Mouse (Mus musculus) monocyte, adult 5-6 weeks (primary cell): ENCODE data around the gene Asic1. TPM values are rescaled to one million over a fixed set of nuclear protein-coding genes. Genes with fewer than 3 reads are reported as not detected.

Experiments used
- ATAC-seq: fragments of 153-309, 156-312 bp; replicated peaks from 2 replicates; pipeline ENCODE4 v1.8.0; 2017; ENCODE audit warnings: mild to moderate bottlenecking; ENCODE audit not compliant: low TSS enrichment, insufficient number of reproducible peaks, severe bottlenecking, poor library complexity, low FRiP score
- total RNA-seq: library from RNA; stranded (forward); fragments of 200-1000, 200-491, 200-594 nt; gene quantifications from 3 replicates; pipeline ENCODE4 v1.2.3, GENCODE M21; 2017

The Asic1 gene
- total RNA-seq, 1 experiment from 2014 or later = not detected

DNA sequence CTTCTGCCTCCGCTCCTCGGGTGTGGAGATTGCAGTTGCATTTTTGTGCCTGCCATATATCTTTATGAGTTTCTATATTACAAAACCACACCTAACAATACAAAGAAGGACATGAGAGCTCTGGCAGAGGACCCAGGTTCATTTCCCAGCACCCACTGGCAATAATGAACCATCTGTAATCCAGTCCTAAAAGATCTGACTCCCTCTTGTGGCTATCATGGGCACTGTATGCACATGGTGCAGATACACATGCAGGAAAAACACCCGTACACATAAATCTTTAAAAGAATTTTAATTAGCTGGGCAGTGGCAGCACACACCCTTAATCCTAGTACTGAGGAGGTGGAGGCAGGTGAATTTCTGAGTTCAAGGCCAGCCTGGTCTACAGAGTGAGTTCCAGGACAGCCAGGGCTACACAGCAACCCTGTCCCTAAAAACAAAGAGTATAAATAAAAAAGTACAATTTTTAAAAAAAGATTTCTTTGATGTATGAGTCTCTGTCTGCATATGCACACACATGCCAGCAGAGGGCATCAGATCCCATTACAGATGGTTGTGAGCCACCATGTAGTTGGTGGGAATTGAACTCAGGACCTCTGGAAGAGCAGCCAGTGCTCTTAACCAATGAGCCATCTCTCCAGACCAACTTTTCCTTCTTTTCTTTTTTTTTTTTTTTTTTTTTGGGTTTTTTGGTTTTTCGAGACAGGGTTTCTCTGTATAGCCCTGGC lies 59.1 kb downstream of the Asic1 start:
- no peak for ATAC-seq

- no peak for ATAC-seq
Observed at GRCm38 (mm10) chr15:99731167-99731566, 61.0 kb downstream of the Asic1 start.

DNA sequence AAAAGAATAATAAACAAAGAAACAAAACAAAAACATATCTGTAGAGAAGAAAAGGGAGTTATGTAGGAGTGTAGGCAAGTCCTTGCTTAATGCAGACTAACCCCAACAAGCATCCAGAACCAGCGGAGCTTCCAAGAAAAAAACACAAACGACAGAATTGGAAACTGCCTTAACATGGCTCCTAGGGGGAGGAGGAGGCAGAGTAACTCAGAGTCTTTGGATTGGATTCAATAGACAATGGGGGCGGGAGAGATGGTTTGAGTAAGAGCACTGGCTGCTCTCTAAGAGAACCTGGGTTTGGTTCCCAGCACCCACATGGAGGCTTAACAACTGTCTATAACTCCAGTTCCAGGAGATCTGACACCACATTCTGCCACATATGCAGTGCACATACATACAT lies 61.5 kb downstream of the Asic1 start:
- no peak for ATAC-seq

GRCm38 (mm10) chr15:99733186-99733585 lies 63.0 kb downstream of the Asic1 start:
- ATAC-seq = no peak

- ATAC-seq = no peak
Observed at GRCm38 (mm10) chr15:99735631-99736030, 65.5 kb downstream of the Asic1 start.

DNA sequence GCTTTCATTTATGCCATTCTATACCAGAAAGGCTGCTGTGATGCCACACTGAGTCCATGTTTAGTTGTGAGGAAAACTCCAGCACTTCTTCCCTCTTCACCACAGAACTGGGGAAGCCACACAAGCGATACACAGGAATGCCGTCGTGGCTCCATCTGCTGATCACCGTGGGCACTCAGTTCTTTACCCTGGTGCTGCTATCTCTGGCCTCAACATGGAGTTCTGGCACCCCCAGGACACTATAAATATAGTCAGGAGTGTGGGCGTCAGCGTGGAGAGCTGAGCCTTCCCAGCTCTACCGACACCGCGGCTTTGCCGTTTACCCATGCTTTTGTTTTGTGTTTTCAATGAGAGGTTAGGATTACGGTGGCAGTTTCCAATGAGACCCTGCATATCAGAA lies 66.5 kb downstream of the Asic1 start:
- ATAC-seq = no peak

- ATAC-seq = no peak
Observed at GRCm38 (mm10) chr15:99740229-99740628, 70.1 kb downstream of the Asic1 start.

Other genes with a start within 250 kb of the Asic1 start
- 1.2 to 3.4 TPM (median 1.2 TPM) in 3 replicates for gene Nckap5l, start 212.6 kb upstream of the Asic1 start, total RNA-seq
- 6.8 to 12.5 TPM (median 7.3 TPM) in 3 replicates for gene Bcdin3d, start 195.6 kb upstream of the Asic1 start, total RNA-seq
- 0.11 TPM in 1 of 3 replicates, not detected in the others for gene Faim2, start 142.2 kb upstream of the Asic1 start, total RNA-seq
- not detected in 3 replicates for gene Aqp2, start 91.3 kb upstream of the Asic1 start, total RNA-seq
- gene Aqp5, start 79.6 kb upstream of the Asic1 start, total RNA-seq = not detected in 3 replicates
- not detected in 3 replicates for gene Aqp6, start 69.0 kb upstream of the Asic1 start, total RNA-seq
- gene Racgap1, start 18.7 kb upstream of the Asic1 start, total RNA-seq = 16.4 to 36.9 TPM (median 17.8 TPM) in 3 replicates
- 24.4 to 29.5 TPM (median 24.5 TPM) in 3 replicates for gene Smarcd1, start 31.8 kb downstream of the Asic1 start, total RNA-seq
- 11.3 TPM in 1 of 3 replicates, not detected in the others for gene Gm17349, start 35.1 kb downstream of the Asic1 start, total RNA-seq
- 0.75 to 3.8 TPM in 2 of 3 replicates, not detected in the other for gene Gpd1, start 47.1 kb downstream of the Asic1 start, total RNA-seq
- gene Cox14, start 55.2 kb downstream of the Asic1 start, total RNA-seq = 33.2 to 55.3 TPM (median 34.4 TPM) in 3 replicates
- 56.2 to 67.9 TPM (median 57.5 TPM) in 3 replicates for gene Cers5, start 102.5 kb downstream of the Asic1 start, total RNA-seq
- 21.8 to 31.4 TPM (median 27.4 TPM) in 3 replicates for gene Lima1, start 205.1 kb downstream of the Asic1 start, total RNA-seq